Mouse (Mus musculus) kidney, postnatal 4 days (tissue): ENCODE results near the gene Rtca.

Source experiments
- DNase-seq, 2 experiments: peaks; one replicate each; pipeline ENCODE4 v3.0.0; 2021; ENCODE audit warnings: mixed read lengths in 2 of 2

The Rtca gene

DNA sequence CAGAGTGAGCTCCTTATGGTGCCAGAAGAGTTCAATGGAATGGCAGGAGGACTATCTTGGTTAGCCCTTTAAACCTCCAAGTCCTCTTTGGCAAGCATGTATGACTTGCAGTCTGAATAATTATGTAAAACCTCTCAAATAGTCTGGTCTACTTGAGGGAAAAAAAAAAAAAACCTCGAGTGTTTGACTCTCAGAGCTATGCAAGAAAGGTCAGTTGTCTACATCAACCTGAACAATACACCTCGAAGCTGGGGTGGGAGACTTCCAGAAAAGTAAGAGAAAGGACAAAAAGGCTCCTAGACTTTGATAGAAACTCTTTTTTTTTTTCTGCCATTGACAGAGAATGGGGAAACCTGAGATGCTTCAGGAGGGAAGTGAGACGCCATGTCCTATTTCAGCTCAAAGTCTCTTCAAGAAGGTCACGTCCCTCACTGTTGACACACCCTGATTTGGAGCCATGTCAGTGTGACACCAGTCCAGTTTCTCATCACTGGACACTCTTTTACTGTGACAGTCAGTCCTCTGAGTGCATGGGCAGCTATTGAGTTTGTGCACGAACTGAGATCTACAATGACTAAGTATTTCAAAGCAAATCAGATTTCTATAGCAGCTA lies 31.2 kb downstream of the Rtca start:
- DNase-seq = no peak

DNA sequence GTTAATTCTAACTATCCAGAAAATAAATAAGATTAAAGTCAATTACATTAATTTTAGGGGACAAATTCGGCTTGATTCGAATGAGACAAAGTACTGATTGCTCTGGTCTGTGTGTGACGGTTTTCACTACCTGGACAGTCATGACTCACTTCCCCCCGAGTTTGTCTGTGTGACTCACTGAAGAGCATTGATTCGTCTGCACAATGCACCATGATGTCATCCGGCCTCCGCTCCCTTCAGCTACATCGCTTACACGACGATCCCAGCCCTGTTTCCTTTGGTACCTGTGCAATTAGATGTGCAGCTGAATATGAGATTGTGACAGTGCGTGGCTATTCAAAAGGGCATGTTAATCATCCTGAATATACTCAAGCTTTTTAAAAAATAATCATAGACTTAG lies 33.4 kb downstream of the Rtca start:
- no peak for DNase-seq

DNA sequence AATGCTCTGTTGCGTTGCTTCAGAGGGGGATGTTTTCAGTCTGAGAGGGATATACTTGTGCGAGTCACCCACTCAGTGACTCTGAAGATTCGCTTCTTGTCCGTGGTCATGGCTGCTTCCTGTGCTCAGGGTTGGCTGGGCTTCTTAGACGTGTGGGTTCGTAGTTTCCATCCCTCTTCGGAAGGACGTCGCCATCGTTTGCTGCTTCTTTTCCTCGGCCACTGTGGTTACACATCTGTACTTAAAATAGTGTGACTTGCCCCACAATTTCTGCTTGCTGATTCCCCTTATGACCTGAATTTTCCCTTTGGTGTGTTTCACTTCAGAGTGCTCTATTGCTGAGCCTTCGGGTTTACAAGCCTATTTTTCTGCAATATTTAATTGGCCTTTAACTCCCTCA lies 42.3 kb downstream of the Rtca start:
- DNase-seq = no peak

DNA sequence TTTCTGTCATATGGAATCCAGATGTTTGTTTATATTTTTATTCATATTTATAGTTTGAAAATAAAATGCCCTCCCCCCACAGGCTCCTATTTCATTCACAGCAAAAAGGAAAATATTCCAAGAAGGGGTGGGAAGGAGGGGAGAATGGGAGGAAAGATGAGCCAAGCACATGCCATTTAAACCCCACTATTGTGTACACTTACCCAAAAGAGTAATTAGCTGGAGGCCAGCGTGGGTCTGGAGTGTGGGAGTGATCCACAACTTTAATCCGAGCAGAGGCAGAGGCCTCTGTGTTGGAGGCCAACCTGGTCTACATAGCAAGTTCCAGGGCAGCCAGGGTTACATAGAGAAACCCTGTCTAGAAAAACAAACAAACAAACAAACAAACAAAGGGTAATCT lies 43.7 kb downstream of the Rtca start:
- no peak for DNase-seq

DNA sequence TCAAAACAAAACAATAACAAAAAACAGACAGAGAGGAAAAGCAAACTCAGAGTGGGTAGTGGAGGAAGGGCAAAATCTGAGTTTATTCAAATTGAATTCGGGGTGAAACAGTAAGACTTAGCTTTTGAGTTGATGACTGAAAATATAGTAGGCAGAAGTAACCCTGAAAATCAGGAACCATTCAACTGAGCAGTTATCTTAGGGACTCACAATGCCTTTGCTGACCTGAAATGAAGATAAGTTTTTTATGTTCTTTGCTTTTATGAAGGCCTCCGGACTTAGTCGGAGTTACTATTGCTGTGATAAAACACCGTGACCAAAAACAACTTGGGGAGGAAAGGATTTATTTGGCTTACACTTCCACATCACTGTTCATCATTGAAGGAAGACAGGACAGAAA lies 47.0 kb downstream of the Rtca start:
- no peak for DNase-seq

DNA sequence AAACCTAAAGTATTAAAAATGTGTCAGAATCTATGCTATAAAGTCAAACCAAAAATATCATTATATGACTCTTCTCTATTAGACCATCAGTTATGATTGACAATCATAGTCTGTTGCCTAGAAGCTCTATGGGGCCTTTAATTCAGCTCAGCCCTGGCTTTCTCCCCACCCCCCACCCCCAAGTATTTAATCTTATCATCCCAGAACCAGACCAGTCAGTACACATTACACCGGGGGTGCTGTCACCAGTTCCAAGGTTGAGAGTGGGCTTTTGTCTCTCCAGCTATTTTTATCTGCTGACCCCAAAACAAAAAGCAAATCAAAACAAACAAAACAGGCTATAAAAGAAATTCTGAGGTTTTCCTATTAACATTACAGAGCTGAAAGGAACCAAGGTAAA lies 53.5 kb downstream of the Rtca start:
- no peak for DNase-seq

DNA sequence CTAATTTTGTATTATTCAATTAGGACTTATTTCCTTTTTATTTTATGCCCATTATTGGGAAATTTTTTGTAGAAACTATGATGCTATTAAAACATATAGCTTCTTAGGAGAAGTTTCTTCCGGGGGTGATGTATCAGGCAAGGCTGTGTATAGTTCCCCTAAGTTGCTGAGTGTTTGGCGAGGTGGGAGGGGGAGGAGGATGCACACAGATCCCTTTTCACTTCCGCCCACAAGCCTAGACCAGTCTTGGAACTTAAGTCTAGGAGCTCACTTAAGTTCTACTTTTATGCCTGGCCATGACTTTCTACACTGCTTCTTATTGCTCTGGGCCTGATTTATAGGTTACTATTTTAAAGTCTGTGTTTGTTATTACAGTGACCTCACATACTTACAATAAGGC lies 57.3 kb downstream of the Rtca start:
- DNase-seq = no peak

DNA sequence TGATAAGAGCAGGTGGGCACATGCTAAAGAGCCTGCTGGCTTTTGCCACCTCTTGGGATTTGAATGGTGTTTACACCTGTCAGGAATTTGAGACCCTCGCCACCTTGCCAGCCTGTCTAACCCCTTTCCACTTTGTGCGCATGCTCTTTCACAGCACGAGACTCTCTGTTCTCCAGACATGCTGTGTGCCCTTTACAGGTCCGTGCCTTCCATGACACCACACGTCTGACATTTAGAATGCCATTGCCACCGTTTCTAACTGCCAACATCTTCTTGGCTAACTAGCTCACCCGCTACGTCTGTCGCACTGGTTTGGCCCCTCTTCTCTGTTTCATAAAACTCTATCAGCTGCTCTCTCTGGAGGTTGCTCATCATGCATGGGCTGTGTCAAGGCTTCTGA lies 63.7 kb downstream of the Rtca start:
- no peak for DNase-seq

DNA sequence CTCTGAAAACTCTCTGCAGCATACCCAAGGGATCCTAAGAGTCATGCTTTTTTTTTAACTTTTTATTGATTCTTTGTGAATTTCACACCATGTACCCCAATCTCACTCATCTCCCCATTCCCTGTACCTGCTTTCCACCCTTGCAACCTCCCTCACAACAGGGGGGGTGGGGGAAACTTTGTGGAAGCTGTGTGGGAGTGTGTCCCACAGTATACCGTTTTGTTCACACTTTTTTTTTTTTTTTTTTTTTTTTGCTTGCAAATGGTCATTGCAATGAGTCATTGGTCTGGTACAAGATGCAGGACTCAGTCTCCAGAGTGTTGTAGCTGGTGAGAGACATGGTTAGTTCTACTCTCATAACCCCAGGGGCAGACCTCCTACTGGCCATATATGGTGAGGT lies 65.2 kb downstream of the Rtca start:
- no peak for DNase-seq

DNA sequence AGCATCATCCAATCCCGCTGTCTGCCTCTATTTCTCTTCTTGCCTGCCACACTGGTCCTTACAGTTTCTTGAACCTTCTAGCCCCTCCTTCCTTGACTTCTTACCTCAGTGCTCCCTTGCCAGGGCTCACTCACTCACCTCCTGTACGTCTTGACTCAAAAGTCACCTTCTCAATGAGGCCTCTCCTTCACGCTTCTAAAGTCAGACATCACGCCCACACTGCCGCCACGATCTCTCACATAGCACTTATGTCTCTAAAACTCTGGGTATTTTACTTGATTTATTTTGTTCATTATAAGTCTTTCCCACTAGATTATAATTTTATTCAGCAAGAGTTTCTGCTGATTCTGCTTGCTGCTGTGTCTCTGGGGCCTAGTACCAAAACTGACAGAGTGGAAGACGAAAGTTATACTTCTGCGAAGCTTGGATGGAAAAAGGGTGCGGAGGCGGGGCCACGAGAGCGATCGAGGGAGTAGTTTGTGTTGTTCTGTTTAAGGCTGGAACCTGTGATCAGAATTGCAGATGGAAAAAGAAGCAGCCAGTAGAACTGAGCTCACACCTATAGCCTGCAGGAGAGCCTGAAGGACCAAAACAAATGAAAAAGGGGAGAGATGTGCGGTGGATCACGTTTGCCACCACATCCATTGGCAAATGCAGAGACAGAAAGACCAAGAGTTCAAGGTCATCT lies 66.3 kb downstream of the Rtca start:
- no peak for DNase-seq

DNA sequence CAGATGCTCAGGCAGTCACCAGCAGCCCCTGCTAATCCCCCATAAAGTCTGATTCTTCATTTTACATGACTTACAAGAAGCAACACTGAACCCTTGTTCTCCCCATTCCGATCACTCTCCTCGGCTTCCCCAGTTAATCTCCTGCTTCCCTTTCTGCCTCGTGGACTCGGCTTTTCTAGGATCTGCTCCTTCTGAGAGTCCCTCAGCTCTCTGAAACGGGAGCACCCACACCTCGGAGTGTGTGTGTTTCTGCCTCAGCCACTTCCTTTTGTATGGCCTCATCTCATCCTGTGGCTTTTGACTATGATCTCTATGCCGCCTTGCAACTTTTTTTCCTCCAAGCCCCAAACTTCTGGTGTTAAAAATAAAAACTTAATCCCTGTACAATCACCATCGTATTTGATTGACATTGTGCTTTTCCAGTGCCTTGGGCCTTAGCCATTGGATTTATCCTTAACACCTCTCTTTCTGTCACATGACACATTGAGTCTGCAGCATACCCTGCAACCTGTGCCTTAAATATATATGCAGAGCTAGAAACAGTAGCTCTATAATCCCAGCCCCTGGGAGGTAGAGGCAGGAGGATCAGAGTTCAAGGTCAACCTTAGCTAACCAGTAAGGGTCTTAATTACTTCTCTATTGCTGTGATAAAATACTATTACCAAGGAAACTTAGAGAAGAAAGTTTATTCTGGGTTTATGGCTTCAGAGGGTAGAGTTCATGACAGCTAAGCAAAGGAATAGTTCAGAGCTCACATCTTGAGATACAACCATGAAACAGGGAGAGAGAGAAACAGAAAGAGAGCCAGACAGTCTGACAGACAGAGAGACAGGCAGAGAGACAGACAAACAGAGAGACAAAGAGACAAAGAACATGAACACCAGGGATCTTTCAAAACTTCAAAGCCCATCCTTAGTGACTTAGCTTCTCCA lies 67.7 kb downstream of the Rtca start:
- no peak for DNase-seq
